Mouse (Mus musculus) neutrophil, adult 5-6 weeks (primary cell): ENCODE measurements at regions not wholly inside any gene's neighbourhood (a gene's known extent, or its start where the extent isn't known, plus 50 kb on each side); places are given as distances from the start of the nearest gene placed in this dataset.

ENCODE experiments used
- ATAC-seq: fragments of 151-379, 151-347 bp; 2 replicates; pipeline ENCODE4 v1.8.0; 2017; ENCODE audit warnings: mild to moderate bottlenecking, moderate TSS enrichment; ENCODE audit not compliant: insufficient number of reproducible peaks, poor library complexity, low FRiP score, severe bottlenecking; ENCODE audit errors: extremely low read depth

DNA sequence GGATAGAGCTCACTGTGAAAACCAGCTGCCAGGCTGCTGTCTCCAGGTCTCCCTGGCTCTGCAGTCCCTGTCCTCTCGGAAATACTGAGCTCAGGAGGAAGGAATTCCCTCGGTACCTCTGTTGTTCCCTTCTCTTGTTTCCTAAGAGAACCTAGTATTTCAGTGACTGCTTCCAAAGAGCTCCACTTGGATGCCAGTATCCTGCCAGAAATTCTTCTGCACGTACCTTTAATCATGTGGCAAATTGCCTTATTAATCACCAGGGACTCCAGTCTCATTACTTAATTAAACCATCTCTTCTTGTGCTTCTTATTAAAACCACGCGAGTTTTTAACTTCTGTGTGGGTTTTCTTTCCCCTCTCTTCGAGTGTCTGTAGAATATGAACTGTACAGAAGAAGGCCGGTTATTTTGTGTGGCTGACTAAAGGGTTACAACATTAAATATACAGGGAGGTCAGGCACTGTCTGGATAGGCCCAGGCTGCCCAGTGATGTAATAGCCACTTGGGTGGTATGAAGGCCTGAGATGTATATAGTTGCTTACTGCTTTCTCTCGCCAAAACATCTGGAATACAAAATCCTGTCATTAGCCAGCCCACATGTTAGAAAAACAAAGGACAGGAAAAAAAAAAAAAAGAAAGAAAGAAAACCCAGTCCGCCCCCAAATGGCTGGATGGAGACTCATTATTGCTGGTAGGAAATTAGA lies 183.2 kb downstream of the Gm10260 start:
- ATAC-seq, result no peak

DNA sequence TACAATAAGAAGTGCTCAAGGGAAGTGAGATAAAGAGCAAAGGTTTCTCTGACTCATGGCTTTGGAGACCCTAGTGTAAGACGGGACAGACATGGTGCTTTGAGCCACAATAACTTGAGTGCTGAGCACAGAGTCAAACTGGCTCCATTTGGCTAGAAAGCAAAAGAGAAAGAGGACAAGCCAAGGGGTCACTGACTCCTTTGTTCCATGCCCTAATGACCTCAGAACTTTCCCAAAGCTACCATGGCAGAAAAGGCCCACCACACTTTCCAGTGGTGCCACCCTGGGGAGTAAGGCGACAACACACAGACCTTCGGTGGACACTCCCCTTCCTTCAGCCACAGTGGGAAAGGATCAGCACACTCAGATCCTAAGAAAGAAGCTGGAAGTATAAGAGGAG lies 186.8 kb downstream of the Gm10260 start:
- ATAC-seq, result no peak

DNA sequence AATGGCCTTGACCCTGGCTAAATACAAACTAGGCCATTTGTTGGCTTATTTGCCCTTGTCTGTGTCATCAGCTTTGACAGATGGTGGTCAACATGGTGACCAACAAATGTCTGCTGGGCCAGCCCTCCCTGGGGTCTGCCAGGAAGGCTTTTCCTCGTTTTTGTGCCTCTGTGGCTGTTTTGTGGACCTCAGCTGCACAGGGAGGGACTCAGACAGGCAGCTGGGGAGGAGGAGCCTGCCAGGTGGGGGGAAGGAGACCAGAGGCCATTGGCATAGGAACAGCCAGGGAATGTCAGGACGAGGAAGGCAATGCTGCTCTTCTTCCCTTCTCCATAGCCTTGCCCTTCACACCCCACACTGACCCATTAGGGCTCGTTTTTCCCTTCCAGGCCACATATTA lies 188.1 kb downstream of the Gm10260 start:
- no peak for ATAC-seq

DNA sequence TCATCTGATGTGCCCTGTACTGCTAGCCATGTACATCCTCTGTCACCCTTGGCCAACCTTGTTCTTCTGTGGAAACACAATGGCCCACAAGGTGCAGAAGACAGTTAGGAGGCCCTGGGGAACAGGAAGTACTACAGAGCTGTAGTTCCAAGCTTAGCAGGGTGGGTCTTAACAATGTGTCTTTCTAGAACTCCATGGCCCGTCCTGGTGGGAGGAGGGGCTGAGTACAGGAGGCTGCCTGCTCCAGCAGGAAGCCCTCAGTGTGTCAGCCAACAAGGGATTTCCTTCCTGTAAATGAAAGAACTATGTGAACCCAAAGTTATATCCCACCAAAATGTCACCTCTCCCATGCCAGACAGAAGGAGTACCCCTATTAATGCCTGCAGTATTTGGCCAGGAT lies 190.4 kb downstream of the Gm10260 start:
- ATAC-seq, result no peak

DNA sequence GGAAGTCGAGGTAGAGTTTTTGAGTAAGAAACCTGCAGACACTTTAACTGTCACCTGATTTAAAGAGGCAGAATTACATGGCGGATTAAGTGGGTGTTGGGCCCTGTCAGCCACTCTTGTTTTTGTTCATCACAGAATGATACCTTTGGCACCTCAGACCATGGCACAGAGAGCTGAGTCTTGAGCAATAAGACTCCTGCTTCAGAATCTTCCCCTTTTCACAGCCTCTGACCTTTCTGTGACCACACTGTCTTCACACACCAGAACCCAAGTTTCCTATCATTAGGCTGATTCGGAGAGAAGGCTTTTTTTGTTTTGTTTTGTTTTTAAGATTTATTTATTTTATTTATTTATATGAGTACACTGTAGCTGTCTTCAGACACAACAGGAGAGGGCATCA lies 192.8 kb downstream of the Gm10260 start:
- no peak for ATAC-seq

DNA sequence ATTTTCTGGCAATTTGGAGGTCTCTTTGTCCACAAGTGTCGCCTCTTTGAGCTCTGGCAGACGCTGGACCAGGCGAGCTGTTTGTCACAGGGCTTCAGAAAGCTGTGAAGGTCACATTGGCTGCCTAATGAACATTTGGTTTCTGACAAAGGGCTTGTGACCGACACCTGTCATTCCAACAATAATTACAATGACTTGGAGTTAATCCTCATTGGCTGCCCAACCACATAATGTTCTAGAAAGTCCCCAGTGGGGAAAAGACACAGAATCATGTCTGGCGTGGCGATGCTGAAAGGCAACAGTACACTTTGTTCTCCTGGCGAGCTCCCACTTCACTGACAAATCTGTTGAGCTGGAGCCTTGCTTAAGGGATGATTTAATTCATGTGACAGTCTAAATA lies 194.4 kb downstream of the Gm10260 start:
- no peak for ATAC-seq

DNA sequence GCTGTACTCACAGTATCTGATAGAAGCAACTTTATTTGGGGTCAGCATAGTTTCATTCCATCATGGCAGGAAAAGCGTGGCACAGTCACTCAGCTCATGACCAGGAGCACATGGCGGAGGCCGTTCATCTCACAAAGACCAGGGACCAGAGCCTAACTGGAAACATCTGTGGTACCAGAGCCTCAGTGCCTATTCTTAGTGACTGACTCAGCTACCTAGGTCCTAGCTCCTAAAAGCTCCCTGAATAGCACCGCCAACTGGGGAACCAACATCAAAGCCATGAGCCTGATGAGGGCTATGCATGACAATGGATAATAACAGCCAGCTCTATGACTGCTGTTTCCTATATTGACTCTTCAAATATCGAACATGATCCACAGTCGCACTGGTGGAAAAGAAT lies 198.2 kb downstream of the Gm10260 start:
- ATAC-seq, result no peak

DNA sequence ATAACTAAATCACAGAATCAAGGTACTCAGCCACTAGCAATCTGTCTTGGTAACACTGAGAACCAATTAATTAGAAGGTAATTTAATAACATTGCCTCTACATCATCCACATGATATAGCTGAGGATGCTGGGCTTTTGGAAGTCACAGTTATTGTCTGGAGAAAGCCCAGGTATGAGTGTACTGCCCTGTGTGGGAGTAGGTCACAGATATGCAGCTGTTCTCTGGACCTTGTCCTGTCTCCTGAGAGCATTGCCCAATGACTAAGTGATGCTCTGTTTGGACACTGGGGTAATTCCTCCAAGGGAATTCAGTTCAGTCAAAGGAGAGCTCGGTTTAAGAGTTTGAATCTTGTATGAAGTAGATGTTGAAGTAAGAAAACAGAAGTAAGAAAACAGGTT lies 199.6 kb downstream of the Gm10260 start:
- ATAC-seq, result no peak

DNA sequence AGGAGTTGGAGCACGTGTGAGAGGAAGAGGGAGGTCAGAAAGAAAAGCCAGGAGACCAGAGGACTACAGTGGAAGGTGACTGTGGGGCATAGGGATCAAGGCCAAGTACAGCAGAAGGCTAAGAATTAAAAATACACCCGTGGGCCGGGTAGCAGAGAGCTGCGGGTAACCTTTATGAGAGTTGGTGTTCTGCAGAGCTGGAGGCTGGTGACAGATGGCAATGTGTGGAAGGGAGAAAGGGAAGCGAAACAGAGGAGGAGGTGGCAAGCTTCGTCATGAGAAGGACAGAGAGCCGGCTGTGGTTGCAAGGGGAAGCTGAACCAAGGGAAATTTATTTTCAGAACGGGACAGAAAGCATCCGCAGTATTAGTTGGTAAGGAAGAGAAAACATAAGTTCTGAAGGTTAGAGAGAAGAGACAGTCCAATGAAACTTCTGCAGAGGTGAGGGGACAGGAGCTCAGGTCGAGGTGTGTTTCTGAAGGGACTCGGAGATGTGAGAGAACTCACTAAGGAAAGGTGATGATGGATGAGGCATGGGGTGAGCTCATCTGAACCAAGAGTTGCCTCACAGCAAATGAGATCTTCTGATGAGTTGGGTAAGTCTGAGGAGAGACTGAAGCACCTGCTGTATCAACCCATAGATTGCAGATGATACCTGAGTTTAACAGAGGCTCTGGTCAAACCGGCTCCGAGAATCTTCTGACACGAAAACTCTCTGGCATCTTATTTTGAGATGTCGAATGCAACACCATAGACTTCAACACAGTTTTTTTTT lies 200.6 kb downstream of the Gm10260 start:
- ATAC-seq, result no peak

DNA sequence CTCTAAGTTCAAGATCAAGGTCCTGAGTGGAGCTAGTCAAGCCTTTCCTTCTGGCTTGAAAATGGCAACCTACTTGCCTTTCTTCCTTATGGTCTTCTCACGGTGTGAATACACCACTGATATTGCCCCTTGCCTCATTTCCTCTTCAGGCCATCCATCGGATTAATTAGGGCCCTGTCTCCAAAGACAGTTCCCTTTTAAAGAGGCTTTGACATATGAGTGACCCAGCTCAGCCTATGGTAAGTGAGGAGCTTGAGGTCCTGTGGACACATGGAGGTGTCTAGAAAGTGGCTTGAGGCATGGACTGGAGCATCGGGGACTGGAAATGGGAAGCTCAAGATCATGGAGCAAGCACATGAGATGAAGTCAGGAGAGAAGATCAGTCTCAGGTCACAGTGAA lies 201.5 kb downstream of the Gm10260 start:
- no peak for ATAC-seq

DNA sequence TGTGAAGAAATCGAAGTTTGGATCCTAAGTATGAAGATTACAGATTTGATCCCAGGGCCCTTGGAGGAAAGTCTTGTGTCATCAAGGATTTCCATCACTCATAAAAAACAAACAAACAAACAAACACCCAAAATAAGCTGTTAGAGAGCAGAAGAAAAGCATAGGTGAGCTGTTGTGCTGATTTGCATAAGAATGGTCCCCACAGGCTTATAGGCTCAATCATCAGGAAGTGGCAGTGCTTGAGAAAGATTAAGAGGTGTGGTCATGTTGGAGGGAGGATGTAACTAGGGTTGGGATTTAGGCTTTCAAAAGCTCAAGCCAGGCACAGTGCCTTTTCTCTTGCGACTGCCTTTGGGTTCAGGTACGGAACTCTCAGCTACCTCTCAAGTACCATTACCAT lies 205.1 kb downstream of the Gm10260 start:
- ATAC-seq, result no peak

DNA sequence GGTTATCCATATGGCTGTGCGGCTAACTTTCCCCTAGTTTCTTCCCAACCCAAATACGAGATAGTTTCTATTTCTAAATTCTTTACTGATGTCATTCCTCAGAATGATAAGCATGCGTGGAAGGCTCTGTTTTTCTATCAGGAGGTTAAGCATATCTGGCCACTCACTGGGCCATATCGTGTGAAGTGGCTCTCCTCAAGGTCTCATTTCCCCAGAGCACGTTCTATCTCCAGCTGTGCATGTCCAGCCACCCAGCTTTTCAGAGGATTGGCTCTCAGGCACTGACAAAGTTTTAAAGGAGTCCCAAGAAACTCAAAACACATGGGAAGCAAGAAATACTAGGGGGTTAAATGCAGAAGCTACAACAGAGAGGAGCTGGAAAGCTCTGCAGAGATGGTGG lies 205.8 kb downstream of the Gm10260 start:
- ATAC-seq, result no peak

DNA sequence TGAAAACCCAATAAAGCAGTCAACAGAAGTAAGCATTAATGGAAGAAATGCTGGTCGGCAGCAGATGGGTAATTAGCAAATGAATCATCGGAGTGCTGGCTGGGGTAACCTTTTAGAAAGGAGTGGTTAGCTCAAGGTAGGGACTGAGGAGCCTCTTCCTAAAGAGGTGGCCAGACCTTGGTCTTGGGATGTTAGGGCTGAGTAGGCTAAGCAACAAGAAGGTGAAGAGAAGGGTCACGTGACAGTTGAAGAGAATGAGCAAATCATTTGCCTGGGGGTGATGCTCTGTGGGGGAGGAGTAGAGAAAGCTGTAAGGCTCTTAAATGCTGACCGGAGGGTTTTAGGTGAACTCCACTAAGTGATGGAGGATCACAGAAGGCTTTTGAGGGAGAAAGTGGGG lies 208.2 kb downstream of the Gm10260 start:
- ATAC-seq, result no peak

DNA sequence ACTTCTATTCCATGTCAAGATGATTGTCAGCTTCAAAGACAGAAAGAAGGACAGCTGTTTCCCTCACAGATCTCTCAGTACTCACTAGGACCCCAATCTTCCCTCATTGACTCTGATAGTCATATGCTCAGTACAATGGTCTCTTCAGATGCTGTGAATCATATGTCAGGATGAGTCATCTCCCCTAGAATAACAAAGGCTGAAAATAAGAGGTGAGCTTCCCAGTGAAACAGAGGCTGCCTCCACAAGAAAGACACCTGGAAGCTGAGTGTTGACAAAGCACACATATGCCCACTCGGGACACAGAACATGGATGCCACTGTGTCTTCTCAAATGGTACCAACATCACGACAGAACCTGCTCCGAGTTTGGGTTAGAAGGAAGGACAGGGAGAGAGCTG lies 209.6 kb downstream of the Gm10260 start:
- no peak for ATAC-seq

DNA sequence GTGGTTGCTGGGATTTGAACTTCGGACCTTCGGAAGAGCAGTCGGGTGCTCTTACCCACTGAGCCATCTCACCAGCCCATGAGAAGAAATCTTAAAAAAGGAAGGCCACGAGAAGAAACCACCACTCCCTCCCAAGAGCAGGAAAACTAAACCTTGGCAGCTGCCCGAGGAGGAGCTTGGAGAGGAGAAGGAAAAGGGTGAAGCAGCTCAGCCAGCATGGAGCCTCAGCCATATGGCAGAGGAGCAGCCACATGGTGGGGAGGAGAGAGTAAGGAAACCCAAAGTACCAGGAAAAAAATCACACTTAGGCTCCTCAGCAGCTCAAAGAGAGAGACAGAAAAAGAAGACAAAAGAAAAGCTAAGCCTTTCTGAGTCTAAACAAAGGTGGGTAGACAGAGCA lies 210.3 kb downstream of the Gm10260 start:
- ATAC-seq, result no peak

DNA sequence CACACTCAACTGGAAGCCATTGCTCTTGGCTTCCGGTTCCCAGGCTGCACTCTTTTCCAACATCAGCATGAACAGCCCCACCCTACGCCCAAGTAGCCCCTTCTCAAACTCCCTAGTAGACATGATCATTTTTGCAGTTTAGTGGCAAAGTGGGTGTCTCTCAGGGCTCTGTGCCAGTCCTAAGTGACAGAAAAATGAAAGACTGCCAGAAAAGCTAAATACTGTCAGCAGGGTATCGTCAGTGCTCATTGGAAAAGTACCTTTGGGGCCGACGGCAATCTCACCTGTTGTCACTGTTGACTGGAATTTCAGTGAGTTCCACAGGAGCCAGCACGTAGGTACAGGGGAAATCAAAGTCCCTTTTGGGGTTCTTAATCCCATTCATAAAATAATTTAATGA lies 211.0 kb downstream of the Gm10260 start:
- no peak for ATAC-seq

DNA sequence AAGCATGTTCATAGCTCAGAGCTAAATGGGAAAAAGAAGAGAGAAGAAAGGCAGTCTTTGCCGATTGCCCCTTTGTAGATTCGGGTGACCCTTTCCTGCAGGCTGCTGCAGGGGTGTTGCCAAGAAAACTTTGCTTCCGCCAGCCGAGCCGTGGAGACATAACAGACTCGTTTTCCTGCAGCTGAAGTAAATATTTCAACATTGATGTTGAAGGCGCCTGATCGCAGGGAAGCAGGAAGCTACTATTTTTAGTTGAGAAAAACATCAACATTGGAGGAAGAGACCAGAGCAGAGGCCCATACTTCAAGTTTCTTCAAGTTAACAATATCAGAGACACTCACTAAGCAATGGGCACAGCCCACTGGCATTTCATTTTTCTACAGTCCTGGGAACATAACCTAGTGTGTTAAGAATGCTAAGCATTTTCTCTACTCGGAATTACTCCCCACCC lies 211.9 kb downstream of the Gm10260 start:
- no peak for ATAC-seq

DNA sequence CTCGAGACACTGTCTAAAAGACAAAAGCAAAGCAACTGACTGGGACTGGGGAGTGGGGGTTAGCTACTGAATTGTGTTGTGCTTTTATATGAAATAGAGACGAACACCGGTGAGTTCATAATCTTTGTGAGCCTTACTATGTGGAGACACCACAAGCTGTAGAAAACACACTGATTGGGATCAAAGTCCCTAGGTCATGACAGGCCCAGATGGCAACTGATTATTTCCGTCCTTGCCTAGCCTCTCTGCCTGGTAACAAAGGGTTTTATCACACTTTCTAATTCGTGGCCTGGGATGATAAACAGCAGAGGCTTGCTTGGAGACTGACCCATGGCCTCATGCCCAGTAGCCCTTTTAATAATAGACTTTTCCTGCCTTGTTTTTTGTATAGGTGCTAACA lies 213.5 kb downstream of the Gm10260 start:
- no peak for ATAC-seq

DNA sequence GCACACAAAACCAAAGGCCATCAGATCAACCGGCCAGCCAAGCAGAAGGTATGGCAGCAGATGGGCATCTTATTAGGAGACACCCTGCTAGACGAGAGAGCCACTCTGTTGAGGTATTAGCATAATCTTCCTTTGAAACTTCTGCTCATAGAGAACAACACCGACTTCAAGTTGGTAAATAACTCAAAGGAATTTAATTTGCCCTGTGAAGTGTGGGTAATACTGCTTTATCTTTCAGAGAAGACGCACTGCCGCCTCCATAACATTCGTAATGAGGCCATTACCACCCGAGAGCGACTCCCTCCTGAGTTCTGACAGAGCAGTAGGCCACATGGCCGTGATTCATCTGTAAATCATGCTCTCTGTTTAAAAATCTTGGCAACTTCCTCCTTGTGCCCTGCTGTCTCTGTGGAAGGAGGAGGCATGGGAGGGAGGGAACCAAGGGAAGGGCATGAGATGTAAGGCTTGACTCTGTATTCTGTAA lies 214.4 kb downstream of the Gm10260 start:
- no peak for ATAC-seq

DNA sequence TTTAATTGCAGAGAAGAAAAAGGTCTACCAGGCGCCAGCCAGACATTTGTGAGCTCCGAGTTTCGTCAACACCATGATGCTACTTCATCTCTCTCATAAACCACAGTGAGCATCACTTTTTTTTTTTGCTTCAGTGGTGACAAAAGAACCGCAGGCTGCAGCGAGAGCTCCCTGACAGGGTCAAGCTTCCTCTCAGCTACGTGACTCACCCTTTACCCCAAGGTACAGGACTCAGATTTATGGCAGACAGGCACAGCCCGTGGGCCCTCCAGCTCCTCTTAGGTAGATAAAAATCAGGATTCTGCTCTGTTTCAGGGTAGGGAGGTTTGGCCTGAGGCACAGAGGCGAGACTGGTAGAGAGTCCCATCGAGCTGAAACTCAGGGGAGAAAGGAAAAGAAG lies 220.7 kb downstream of the Gm10260 start:
- ATAC-seq, result no peak

DNA sequence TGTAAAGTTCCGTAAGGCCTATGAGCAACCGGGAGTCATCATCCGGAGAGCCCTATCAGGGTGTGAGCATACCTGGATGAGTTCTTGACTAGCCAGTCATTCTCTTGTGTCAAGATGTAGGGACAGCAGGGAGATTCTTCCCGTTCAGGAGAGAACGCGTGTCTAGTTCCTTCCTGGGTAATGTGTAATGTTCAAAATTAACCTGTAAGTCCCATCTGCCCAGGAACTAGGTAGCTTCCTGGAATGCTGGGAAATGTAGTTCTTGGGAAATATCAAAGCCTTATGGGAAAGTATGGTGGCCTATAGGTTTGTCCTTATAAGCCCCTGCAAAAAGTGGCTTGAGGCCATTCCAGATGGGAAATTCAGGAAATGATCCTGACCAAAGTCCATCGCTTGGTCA lies 222.0 kb downstream of the Gm10260 start:
- no peak for ATAC-seq
